12 mouse cellular contexts compared by ENCODE assay signal in genomic region chr6:91408616-91409015, GRCm38 (mm10). TPM values are rescaled to one million over a fixed set of nuclear protein-coding genes. Genes with fewer than 3 reads are reported as not detected.
DNase-seq lines count a peak whose midpoint lies in the region; ATAC-seq lines count a peak whose summit lies in the region.
"Had no signal": no experiment of that assay in that cellular context is flagged by ENCODE, and none has a peak within 500 bp of the region (broad histone marks: within the 10 kb centered on the region; RNA-seq: fewer than 3 reads in every experiment).

No protein-coding gene starts in this region.

- peaks cover 27% of the 10 kb centered on the region for H3K4me1 ChIP-seq in neural tube, embryonic 12.5 days
- H3K4me1 ChIP-seq in hindbrain, embryonic 14.5 days (replicated peaks; ENCODE audit: control insufficient read depth, insufficient read depth, low read length): peaks cover 16% of the 10 kb centered on the region
- peaks cover 9% of the 10 kb centered on the region for H3K4me1 ChIP-seq in intestine, embryonic 16.5 days (ENCODE audit: control insufficient read depth, insufficient read depth, low read length)

- H3K9ac ChIP-seq in neural tube, embryonic 12.5 days: no peak overlapping the region
- no peak overlapping the region for H3K9ac ChIP-seq in hindbrain, embryonic 14.5 days
- H3K9ac ChIP-seq in intestine, embryonic 16.5 days (ENCODE audit: low read depth, low read length): no peak overlapping the region
- H3K9ac ChIP-seq: embryonic facial prominence, embryonic 15.5 days; limb, embryonic 15.5 days had no signal

- DNase-seq in adrenal gland, postnatal 10 days: peak; percentile 12
- DNase-seq in adrenal gland, adult 18-20 months (ENCODE audit: low spot score in 2 of 2): no peak
- no peak for DNase-seq in neural tube, embryonic 10.5 days (ENCODE audit: extremely low spot score, low spot score)
- no peak for DNase-seq in hindbrain, embryonic 14.5 days (ENCODE audit: low spot score)
- DNase-seq in right cerebral cortex, postnatal 4 days: peak; percentile 64
- DNase-seq in left cerebral cortex, postnatal 36 days (ENCODE audit: low spot score in 2 of 2): no peak
- DNase-seq: lung, postnatal 4 days had no signal

- WGBS in neural tube, embryonic 12.5 days: 82% methylated on average over 13 of the region's 13 CpGs
- 86% methylated on average over 13 of the region's 13 CpGs for WGBS in hindbrain, embryonic 14.5 days
- WGBS in intestine, embryonic 16.5 days: 76% methylated on average over 13 of the region's 13 CpGs

- no peak overlapping the region for H3K27ac ChIP-seq in neural tube, embryonic 12.5 days
- H3K27ac ChIP-seq in hindbrain, embryonic 14.5 days: no peak overlapping the region
- H3K27ac ChIP-seq in intestine, embryonic 16.5 days (ENCODE audit: low read length): no peak overlapping the region
- H3K27ac ChIP-seq: embryonic facial prominence, embryonic 15.5 days; limb, embryonic 15.5 days had no signal

- H3K36me3 ChIP-seq in neural tube, embryonic 12.5 days: peaks cover 5% of the 10 kb centered on the region; the same call in 1 of the 2 replicates
- H3K36me3 ChIP-seq in hindbrain, embryonic 14.5 days (replicated peaks; ENCODE audit: control insufficient read depth, insufficient read depth): no peaks in the 10 kb centered on the region
- no peaks in the 10 kb centered on the region for H3K36me3 ChIP-seq in intestine, embryonic 16.5 days (ENCODE audit: control insufficient read depth, insufficient read depth, low read length)
- H3K36me3 ChIP-seq: embryonic facial prominence, embryonic 15.5 days; limb, embryonic 15.5 days had no signal

- intact Hi-C loops in left cerebral cortex, postnatal 36 days (cut with DNase I): no loop called here

- ATAC-seq in neural tube, embryonic 12.5 days (ENCODE audit: low FRiP score, low read depth): no peak
- no peak for ATAC-seq in hindbrain, embryonic 14.5 days (ENCODE audit: low FRiP score)
- no peak for ATAC-seq in intestine, embryonic 16.5 days
- ATAC-seq: intestine, postnatal 0 days had no signal

- no peak overlapping the region for H3K4me3 ChIP-seq in neural tube, embryonic 12.5 days
- H3K4me3 ChIP-seq in hindbrain, embryonic 14.5 days (replicated peaks; ENCODE audit: low read length): peak overlapping the region; percentile 71; the same call in 1 of the 2 replicates
- H3K4me3 ChIP-seq in intestine, embryonic 16.5 days (ENCODE audit: low read length): no peak overlapping the region
- H3K4me3 ChIP-seq: embryonic facial prominence, embryonic 15.5 days had no signal

- H3K9me3 ChIP-seq in neural tube, embryonic 12.5 days: no peaks in the 10 kb centered on the region
- H3K9me3 ChIP-seq in hindbrain, embryonic 14.5 days (ENCODE audit: control insufficient read depth, low read length): no peaks in the 10 kb centered on the region
- no peaks in the 10 kb centered on the region for H3K9me3 ChIP-seq in intestine, embryonic 16.5 days (ENCODE audit: control insufficient read depth, low read length)
- H3K9me3 ChIP-seq: embryonic facial prominence, embryonic 15.5 days; limb, embryonic 15.5 days had no signal

- H3K27me3 ChIP-seq in neural tube, embryonic 12.5 days (replicated peaks): peaks cover 49% of the 10 kb centered on the region
- H3K27me3 ChIP-seq in hindbrain, embryonic 14.5 days (ENCODE audit: control insufficient read depth, insufficient read depth, low read length): peaks cover 36% of the 10 kb centered on the region
- peaks cover 58% of the 10 kb centered on the region for H3K27me3 ChIP-seq in intestine, embryonic 16.5 days (replicated peaks; ENCODE audit: control insufficient read depth, insufficient read depth, low read length)

- peak overlapping the region; percentile 98; the same call in 1 of the 2 replicates for H3K4me2 ChIP-seq in neural tube, embryonic 12.5 days (replicated peaks)
- peak overlapping the region; percentile 97 for H3K4me2 ChIP-seq in hindbrain, embryonic 14.5 days (replicated peaks)
- no peak overlapping the region for H3K4me2 ChIP-seq in intestine, embryonic 16.5 days (ENCODE audit: low read depth, low read length)

RNA-seq across cellular contexts. Expression of gene Wnt7a, which starts 2.5 kb away (rescaled TPM):
- total RNA-seq in adrenal gland, postnatal 10 days (2021): not detected
- not detected for total RNA-seq in adrenal gland, adult 18-20 months (2021)
- 11.1 and 13.8 TPM in 2 replicates for polyA plus RNA-seq in neural tube, embryonic 12.5 days (2016; fragmentation: Nextera tagmentation; extraction: Ambion mirVana)
- polyA plus RNA-seq in hindbrain, embryonic 14.5 days (2014; fragmentation: Nextera tagmentation; extraction: Ambion mirVana): 7.5 and 8.8 TPM in 2 replicates
- not detected in 2 replicates for polyA plus RNA-seq in intestine, embryonic 16.5 days (2015; fragmentation: Nextera tagmentation; extraction: Ambion mirVana)
- 10 to 100 TPM; 14.2 to 16.0 TPM for total RNA-seq in left cerebral cortex, postnatal 36 days (2021)
- polyA plus RNA-seq: intestine, postnatal 0 days had no signal

Comparison
In these comparisons a context has a peak if more than half of its experiments do, and no peak if none do; other contexts are left out.
1. DNase-seq: peak in adrenal gland, postnatal 10 days (single experiment) and right cerebral cortex, postnatal 4 days (single experiment); none in adrenal gland, adult 18-20 months (0 of 2), neural tube, embryonic 10.5 days (single experiment), hindbrain, embryonic 14.5 days (single experiment) and left cerebral cortex, postnatal 36 days (0 of 2).
2. RNA of gene Wnt7a, which starts 2.5 kb away (total RNA-seq): 14.2 to 16.0 TPM in left cerebral cortex, postnatal 36 days; not detected in adrenal gland, adult 18-20 months and not detected in adrenal gland, postnatal 10 days; every median in the first group is over 10 times any median in the second.